Mouse (Mus musculus) liver, adult 2 months (tissue): ENCODE measurements around the gene Cfap77.

Experiments used
- CTCF ChIP-seq: fragments of 200-500 bp; IDR thresholded peaks from 2 replicates; pipeline ENCODE4 v1.5.1; 2011; ENCODE audit warnings: low read depth, low read length, control low read depth
- POLR2A ChIP-seq: fragments of 200-500 bp; IDR thresholded peaks from 2 replicates; pipeline ENCODE4 v1.6.1; 2011; ENCODE audit warnings: low read length, control low read depth; ENCODE audit not compliant: insufficient read depth; ENCODE audit errors: extremely low read depth

DNA sequence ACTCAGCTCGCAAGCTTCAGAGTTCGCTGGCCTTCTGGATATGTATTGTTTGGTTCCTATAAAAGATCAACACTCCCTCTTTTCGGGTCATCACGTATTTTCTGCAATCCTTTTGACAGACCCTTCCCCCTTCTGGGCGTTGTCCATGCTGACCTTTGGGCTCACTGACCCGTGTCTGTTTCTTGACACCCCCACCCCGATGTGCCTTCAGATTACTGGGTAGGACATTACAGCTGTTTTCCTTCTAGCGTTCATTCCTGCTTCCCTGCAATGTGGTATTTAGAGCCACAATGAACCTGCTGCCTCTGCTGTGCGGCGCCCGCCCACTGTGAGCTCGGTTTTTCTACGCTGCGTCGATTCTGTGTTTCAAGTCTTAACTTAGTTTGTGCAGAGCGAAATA, 8.7 kb downstream of the Cfap77 start:
- TF ChIP-seq CTCF (no peak), POLR2A (no peak)
